Mouse (Mus musculus) heart, embryonic 10.5 days (tissue): ENCODE results near the gene Gamt. TPM values are rescaled to one million over a fixed set of nuclear protein-coding genes. Genes with fewer than 3 reads are reported as not detected.
A peak's percentile ranks its signal among the peaks of the same experiment; 100 is the strongest.
"Not testable (repeated sequence)": the region's sequence is repeated elsewhere in the genome, so short reads cannot be mapped to it uniquely, and the experiment has no call there.

Source experiments
- DNase-seq: peaks from one replicate; pipeline ENCODE4 v3.0.0-alpha.2; 2017; ENCODE audit warnings: low spot score
- H3K27ac ChIP-seq: fragments of 300-500 bp; sonication (generic); 2 replicates; pipeline ENCODE4 v1.5.1; 2016; ENCODE audit warnings: mild to moderate bottlenecking
- H3K27me3 ChIP-seq: fragments of 300-500 bp; sonication (generic); 2 replicates; pipeline ENCODE4 v1.6.1; 2016; ENCODE audit warnings: mild to moderate bottlenecking; ENCODE audit not compliant: poor library complexity, insufficient read depth, severe bottlenecking
- H3K36me3 ChIP-seq: fragments of 300-500 bp; sonication (generic); 2 replicates; pipeline ENCODE4 v1.6.1; 2016; ENCODE audit warnings: mild to moderate bottlenecking, moderate library complexity
- H3K4me1 ChIP-seq: fragments of 300-500 bp; sonication (generic); 2 replicates; pipeline ENCODE4 v1.6.1; 2016; ENCODE audit warnings: mild to moderate bottlenecking
- H3K4me3 ChIP-seq: fragments of 300-500 bp; sonication (generic); 2 replicates; pipeline ENCODE4 v1.5.1; 2016; ENCODE audit warnings: mild to moderate bottlenecking, moderate library complexity
- H3K9me3 ChIP-seq: fragments of 300-500 bp; sonication (generic); 2 replicates; pipeline ENCODE4 v1.6.1; 2016; ENCODE audit warnings: mild to moderate bottlenecking, moderate library complexity
- WGBS: fragments of 180-500 bp; shearing (Covaris S2); methylation state at CpG from one replicate; pipeline ENCODE4 v1.1.7; 2016; 5-methylcytosine and 5-hydroxymethylcytosine counted together
- polyA plus RNA-seq: library from polyadenylated mRNA; unstranded; fragments of >200 nt; fragmentation: Nextera tagmentation; extraction: Ambion mirVana; gene quantifications from 2 replicates; pipeline ENCODE4 v1.2.1, GENCODE M21; 2016

The Gamt gene
- polyA plus RNA-seq, 1 experiment from 2014 or later: 61.2 TPM

DNA sequence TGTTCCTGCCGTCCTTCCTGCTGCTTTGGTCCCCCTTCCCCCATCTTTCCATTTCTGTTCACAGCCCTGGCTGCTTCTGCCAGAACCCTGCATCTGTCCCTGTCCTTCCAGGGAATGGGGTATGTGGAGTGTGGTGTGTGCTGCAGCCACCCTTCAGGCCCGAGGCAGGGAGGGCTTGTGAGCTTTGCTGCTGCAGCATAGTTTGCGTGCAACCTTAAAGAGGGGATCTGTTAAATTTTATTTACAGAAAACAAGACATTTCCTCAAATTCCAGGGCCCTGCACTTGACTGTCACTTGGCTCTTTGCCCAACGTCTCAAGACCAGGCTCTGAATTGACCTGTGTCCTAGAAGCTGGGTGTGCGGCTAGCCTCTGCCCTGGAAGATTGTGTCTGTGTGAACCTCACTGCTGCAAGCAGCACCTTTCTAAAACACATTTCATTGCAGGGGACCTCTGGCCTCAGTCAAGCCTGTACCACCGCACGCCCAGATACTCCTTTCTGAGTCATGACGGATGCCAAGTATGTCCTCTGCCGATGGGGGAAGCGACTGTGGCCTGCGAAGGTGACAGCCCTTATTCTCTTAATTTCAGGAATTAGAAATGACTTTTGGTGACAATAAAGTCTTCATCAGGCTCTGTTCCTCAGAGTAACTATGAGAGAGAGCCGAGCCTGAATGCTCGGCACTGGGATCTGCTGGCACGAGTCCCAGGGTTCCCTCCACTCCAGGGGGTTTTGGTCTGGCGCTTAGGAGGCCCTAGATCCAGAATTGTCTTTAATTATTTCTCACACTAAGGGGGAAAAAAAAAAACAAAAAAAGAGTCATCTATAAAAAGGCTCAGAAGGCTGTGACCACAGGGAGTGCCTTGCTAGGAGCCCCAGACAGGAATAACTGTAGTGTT, 32.7 kb downstream of the Gamt start:
- H3K4me1 ChIP-seq: peaks cover 43% of the 10 kb centered on the region

DNA sequence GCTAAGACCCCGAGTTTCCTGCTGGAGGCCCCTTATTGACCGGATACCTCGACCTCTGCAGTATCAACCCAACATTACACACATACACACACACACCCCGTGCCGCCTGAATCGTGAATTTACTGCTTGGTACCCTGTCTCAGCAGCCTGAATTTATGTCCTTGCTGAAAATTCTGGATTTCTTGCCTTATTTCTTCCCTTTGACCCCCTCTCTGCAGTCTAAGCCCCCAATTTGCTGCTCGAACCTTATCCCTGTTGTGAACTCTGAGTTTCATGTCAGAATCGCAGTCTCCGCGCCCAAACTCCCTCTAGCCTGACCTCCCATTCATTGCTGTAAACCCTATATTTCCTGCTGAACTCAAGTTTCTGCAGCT, 33.7 kb downstream of the Gamt start:
- H3K27me3 ChIP-seq: no peaks in the 10 kb centered on the region
- H3K27ac ChIP-seq: peak overlapping the region; percentile 96
- H3K4me1 ChIP-seq: peaks cover 33% of the 10 kb centered on the region
- no peaks in the 10 kb centered on the region for H3K9me3 ChIP-seq
- WGBS: 15% methylated on average over 10 of the region's 10 CpGs
- DNase-seq: no peak
- peak overlapping the region; percentile 88 for H3K4me3 ChIP-seq
- peaks cover 33% of the 10 kb centered on the region for H3K36me3 ChIP-seq

More for the DNA sequence above, 32.7 kb downstream of the Gamt start:
- 67% methylated on average over 15 of the region's 15 CpGs for WGBS
- no peak for DNase-seq
- peak overlapping the region; percentile 96 for H3K27ac ChIP-seq
- H3K27me3 ChIP-seq: no peaks in the 10 kb centered on the region
- peak overlapping the region; percentile 88 for H3K4me3 ChIP-seq
- H3K36me3 ChIP-seq: peaks cover 42% of the 10 kb centered on the region
- no peaks in the 10 kb centered on the region for H3K9me3 ChIP-seq

DNA sequence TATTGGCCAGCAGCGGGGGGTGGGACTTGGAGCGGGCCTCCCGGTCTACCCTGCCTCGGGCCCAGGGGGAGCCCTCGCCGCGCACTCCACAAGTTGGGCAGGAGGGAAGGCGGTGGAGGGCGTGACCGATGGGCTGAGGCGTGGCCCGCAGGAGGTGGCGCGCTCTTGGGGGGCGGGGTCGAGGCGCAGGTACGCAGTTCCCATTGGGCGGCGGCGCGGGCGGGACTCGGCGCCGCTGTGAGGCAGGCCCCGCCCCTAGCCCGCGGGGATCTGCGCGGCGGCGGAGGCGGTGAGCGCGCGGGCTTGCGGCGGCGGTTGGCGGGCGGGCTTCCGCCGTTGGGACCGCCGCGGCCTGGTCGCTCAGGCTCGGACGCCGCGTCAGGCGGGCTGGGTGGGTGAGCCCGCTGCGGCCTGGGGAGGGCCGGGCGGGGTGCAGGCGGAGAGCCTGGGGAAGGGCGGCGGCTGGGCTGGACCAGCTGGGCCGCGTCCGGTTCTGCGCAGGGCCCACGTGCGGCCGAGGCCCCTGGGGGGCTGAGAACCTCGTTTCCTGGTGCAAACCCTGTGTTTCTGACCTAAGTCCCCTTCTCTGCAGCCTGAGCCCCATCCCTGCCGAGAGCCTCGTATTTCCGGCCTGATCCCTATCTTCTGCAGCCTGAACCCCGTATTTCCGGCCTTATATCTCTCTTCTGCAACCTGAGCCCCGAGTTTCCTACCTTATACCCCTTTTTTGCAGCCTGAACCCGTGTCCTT, 34.2 kb downstream of the Gamt start, which contains the start of gene Mum1:
Gene Mum1 (plus strand): TSS at position 19 of the 750 bp plus-strand sequence.
- Histone ChIP-seq H3K27me3 (no peaks in the 10 kb centered on the region), H3K9me3 (no peaks in the 10 kb centered on the region), H3K36me3 (peaks cover 27% of the 10 kb centered on the region), H3K4me1 (peaks cover 38% of the 10 kb centered on the region), H3K27ac (peak within 1 kb of the TSS; percentile 96), H3K4me3 (peak within 1 kb of the TSS; percentile 88)
- WGBS: 0% methylated on average over 74 of the region's 75 CpGs
- peak; percentile 100 for DNase-seq

DNA sequence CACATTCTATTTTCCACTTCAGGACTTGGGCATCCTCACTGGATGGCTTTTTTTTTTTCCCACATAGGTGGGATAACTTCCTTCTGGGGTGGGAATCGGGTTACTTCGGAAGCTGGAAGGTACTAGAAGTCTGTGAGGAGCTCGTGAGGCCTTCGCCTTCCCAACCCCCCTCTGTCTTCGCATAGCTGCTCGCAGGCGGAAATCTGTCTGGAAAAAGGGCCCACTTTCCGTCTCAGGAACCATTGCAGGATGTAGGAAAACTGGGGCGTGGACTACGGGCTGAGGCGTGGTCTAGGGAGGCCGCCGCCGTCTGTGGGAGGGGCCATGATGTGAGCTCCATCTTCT, 34.8 kb downstream of the Gamt start:
- H3K36me3 ChIP-seq: peaks cover 23% of the 10 kb centered on the region
- no peaks in the 10 kb centered on the region for H3K27me3 ChIP-seq
- 0% methylated on average over 14 of the region's 14 CpGs for WGBS
- H3K27ac ChIP-seq: peak overlapping the region; percentile 96
- DNase-seq: no peak
- H3K9me3 ChIP-seq: no peaks in the 10 kb centered on the region
- peaks cover 43% of the 10 kb centered on the region for H3K4me1 ChIP-seq
- H3K4me3 ChIP-seq: peak overlapping the region; percentile 88

DNA sequence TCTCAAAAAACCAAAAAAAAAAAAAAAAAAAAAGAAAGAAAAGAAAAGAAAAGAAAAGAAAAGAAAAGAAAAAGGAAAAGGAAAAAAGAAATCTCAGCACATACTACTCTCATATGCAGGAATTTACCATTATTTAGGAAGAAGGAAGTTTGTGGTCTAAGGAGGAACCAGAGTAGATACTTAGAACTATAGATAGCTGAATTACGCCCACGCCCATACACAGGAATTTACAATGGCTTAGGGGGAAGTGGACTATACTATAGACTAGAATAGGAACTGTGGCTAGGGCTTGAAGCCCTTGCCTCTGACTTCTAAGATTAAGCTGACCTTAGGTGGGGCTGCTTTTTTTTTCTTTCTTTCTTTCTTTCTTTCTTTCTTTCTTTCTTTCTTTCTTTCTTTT, 37.7 kb downstream of the Gamt start:
- not testable (repeated sequence) for H3K36me3 ChIP-seq, H3K27me3 ChIP-seq, DNase-seq, H3K4me3 ChIP-seq, H3K27ac ChIP-seq, H3K9me3 ChIP-seq
- WGBS: 84% methylated on average over 2 of the region's 2 CpGs
- peaks cover 40% of the 10 kb centered on the region for H3K4me1 ChIP-seq

DNA sequence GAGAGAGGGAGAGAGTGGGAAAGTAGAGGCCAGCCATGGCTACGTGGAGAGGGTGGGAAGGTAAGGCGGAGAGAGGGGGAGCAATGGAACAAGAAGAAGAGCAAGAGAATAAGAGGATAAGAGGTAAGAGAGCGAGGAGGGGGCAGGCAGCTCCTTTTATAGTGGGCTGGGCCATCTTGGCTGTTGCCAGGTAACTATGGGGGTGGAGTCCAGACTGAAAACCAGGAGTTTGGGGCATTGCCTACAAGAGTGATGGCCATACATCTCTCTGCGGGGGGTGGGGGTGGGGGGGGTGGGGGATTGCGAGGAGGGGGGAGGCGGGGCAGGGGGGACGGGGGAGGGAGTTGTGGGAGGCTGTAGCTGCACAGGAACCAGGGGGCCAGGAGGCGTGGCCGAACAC, 40.1 kb downstream of the Gamt start:
- no peaks in the 10 kb centered on the region for H3K36me3 ChIP-seq
- H3K9me3 ChIP-seq: no peaks in the 10 kb centered on the region
- peaks cover 19% of the 10 kb centered on the region for H3K4me1 ChIP-seq
- 35% methylated on average over 7 of the region's 9 CpGs for WGBS
- DNase-seq: no peak
- H3K27ac ChIP-seq: 0 out of 2 replicates have a peak overlapping the region, but pooled peaks have one; percentile 42
- H3K27me3 ChIP-seq: peaks cover 5% of the 10 kb centered on the region; the same call in 1 of the 2 replicates
- no peak overlapping the region for H3K4me3 ChIP-seq

DNA sequence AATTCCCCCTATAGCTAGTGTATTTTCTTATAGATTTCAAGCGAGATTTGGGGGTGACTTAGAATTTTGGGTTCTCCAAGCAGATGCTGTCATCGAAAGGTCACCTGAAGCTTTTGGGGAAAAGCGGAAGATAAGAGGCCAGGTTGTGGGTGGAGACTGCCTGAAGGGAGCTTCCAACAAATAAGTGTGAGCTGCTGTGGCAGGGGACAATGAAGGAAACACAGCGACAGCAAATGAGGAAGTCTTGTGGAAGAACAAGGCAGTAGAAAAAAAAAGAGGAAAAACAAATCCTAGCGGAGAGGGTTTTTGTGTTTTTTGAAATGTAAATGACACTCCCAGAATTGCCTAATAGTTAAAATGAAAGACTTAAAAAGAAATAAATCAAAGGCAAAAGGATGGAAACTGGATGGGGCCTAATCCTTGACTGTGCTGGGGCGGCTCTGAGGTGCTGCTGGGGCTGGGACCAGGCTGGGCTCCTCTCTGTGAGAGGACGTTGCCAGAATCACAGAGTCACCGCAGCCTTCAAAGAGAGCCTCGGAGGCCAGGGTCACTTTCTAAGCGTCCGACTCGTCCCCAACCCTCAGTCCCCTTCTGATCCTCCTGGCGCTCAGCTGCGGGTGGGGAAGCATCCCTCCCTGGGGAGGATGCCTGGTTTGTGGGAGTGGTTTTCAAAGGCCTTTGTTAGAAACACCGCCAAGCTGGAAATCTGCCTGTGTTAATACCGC, 45.6 kb downstream of the Gamt start:
- DNase-seq: no peak
- WGBS: 25% methylated on average over 16 of the region's 16 CpGs
- H3K4me1 ChIP-seq: peaks cover 5% of the 10 kb centered on the region; the same call in 1 of the 2 replicates
- H3K9me3 ChIP-seq: no peaks in the 10 kb centered on the region
- H3K36me3 ChIP-seq: no peaks in the 10 kb centered on the region
- no peak overlapping the region for H3K27ac ChIP-seq
- peak overlapping the region; percentile 9; the same call in 1 of the 2 replicates for H3K4me3 ChIP-seq
- H3K27me3 ChIP-seq: peaks cover 9% of the 10 kb centered on the region; the same call in 1 of the 2 replicates

DNA sequence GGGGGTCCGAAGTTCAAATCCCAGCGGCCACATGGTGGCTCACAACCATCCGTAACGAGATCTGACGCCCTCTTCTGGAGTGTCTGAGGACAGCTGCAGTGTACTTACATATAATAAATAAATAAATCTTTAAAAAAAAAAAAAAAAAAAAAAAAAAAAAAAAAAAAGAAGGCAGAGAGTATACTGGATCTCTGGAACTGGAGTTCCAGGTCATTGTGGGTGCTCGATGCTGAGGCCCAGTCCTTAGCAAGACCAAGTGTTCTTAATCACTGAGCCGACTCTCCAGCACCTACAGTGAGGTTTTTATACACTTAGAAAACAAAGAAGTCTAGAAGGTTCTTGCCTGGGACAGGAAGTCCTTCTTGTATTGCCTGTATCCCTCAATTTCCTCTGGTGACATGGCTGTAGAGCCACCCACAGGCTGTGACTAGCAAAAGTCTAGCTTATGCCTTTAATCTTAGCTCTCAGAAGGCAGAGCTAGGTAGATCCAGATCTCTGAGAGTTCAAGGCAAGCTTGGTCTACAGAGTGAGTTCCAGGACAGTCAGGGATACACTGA, 49.2 kb downstream of the Gamt start:
- H3K4me3 ChIP-seq, DNase-seq, H3K9me3 ChIP-seq, H3K36me3 ChIP-seq, H3K27ac ChIP-seq: not testable (repeated sequence)
- 72% methylated on average over 7 of the region's 7 CpGs for WGBS
- Histone ChIP-seq H3K4me1 (peaks cover 12% of the 10 kb centered on the region), H3K27me3 (peaks cover 36% of the 10 kb centered on the region)

DNA sequence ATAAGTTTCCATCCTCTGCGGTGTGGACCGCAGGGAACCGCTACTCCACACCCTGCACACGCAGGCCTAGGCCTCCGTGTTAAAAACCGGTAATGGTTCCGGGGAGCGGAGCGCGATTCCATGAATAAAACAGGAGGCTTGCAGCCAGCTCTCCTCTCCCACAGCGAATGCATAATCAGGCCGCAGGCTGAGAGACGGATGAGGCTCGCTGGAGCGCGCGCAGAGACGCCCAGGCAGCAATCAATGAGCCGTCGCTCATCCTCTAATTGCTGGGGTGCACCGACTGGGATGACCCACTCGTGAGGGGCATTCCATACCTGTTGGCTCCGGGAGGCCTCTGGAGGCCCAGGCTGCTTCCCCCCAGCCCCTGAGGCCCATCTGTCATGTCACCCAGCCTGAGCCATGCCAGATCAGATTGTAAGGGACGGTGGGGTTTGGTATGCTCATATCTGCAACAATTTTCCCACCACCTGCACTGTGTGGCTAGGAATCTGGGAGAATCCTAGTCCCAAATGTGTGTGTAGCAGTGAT, 51.9 kb downstream of the Gamt start:
- no peak for DNase-seq
- peak overlapping the region; percentile 24; the same call in 1 of the 2 replicates for H3K27ac ChIP-seq

DNA sequence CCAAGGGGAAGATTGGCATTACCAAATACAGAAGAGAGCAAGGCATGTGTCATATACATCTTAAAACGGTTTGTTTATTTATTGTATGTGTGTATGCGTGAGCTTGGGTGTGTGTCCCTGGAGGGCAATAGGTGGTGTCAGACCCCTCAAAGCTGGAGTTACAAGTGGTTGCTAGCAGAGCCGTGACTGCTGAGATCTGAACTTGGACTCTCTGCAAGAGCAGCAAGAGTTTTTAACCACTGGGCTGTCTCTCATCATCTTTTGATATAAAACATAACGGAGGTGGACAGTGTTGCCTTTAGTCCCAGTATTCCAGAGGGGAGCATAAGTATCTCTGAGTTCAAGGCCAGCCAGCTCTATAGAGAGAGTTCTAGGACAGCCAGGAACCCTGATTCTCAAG, 52.6 kb downstream of the Gamt start:
- Histone ChIP-seq H3K36me3 (no peaks in the 10 kb centered on the region), H3K27ac (no peak overlapping the region), H3K4me3 (no peak overlapping the region), H3K27me3 (peaks cover 26% of the 10 kb centered on the region), H3K9me3 (no peaks in the 10 kb centered on the region), H3K4me1 (peaks cover 18% of the 10 kb centered on the region)
- no peak for DNase-seq
- WGBS: 71% methylated on average over 4 of the region's 4 CpGs

More for the DNA sequence above, 51.9 kb downstream of the Gamt start:
- Histone ChIP-seq H3K9me3 (no peaks in the 10 kb centered on the region), H3K4me1 (peaks cover 15% of the 10 kb centered on the region), H3K36me3 (no peaks in the 10 kb centered on the region), H3K4me3 (peak overlapping the region; percentile 32), H3K27me3 (peaks cover 26% of the 10 kb centered on the region)
- 9% methylated on average over 24 of the region's 24 CpGs for WGBS
